Mouse (Mus musculus): ENCODE results near the gene 2310034C09Rik. TPM values are rescaled to one million over a fixed set of nuclear protein-coding genes. Genes with fewer than 3 reads are reported as not detected.
"Not testable (repeated sequence)": the region's sequence is repeated elsewhere in the genome, so short reads cannot be mapped to it uniquely, and the experiment has no call there.

Gene 2310034C09Rik
- polyA plus RNA-seq, 1 experiment from 2014 or later: not detected

GRCm38 (mm10) chr16:88751535-88751934 lies 7.1 kb upstream of the 2310034C09Rik start, which contains the start of gene Krtap13:
Krtap13 (minus strand) TSS chr16:88751635.
- not testable (repeated sequence) for H3K36me3 ChIP-seq (ENCODE audit: control insufficient read depth, insufficient read depth, low read length); ATAC-seq (ENCODE audit: low FRiP score); DNase-seq (ENCODE audit: low spot score, missing footprints); H3K9me3 ChIP-seq (ENCODE audit: control insufficient read depth, low read length); H3K27ac ChIP-seq (ENCODE audit: low read depth, low read length); H3K9ac ChIP-seq (ENCODE audit: low read length); H3K4me2 ChIP-seq; H3K27me3 ChIP-seq (ENCODE audit: control insufficient read depth, insufficient read depth, low read length); H3K4me3 ChIP-seq (ENCODE audit: low read depth, low read length); H3K4me1 ChIP-seq (ENCODE audit: control insufficient read depth, insufficient read depth, low read length)
- WGBS: 88% methylated on average over 3 of the region's 3 CpGs

GRCm38 (mm10) chr16:88774106-88774505 lies 15.5 kb downstream of the 2310034C09Rik start, which contains the start of gene 2310057N15Rik:
2310057N15Rik (minus strand) TSS chr16:88774206.
- Histone ChIP-seq H3K27me3 (ENCODE audit: control insufficient read depth, insufficient read depth, low read length) (no peaks in the 10 kb centered on the region), H3K36me3 (ENCODE audit: control insufficient read depth, insufficient read depth, low read length) (no peaks in the 10 kb centered on the region), H3K9me3 (ENCODE audit: control insufficient read depth, low read length) (no peaks in the 10 kb centered on the region), H3K4me1 (ENCODE audit: control insufficient read depth, insufficient read depth, low read length) (no peaks in the 10 kb centered on the region), H3K9ac (ENCODE audit: low read length) (no peak within 1 kb of the TSS), H3K4me3 (ENCODE audit: low read depth, low read length) (no peak within 1 kb of the TSS), H3K27ac (ENCODE audit: low read depth, low read length) (no peak within 1 kb of the TSS), H3K4me2 (no peak within 1 kb of the TSS)
- 74% methylated on average over 2 of the region's 2 CpGs for WGBS
- no peak for DNase-seq (ENCODE audit: low spot score, missing footprints)
- no peak for ATAC-seq (ENCODE audit: low FRiP score)

GRCm38 (mm10) chr16:88777596-88777995 lies 18.9 kb downstream of the 2310034C09Rik start, which contains the start of gene Gm5965:
Gm5965 (plus strand) TSS chr16:88777896.
- no peaks in the 10 kb centered on the region for H3K36me3 ChIP-seq (ENCODE audit: control insufficient read depth, insufficient read depth, low read length)
- no peak within 1 kb of the TSS for H3K27ac ChIP-seq (ENCODE audit: low read depth, low read length)
- no peak for DNase-seq (ENCODE audit: low spot score, missing footprints)
- H3K4me3 ChIP-seq (ENCODE audit: low read depth, low read length): no peak within 1 kb of the TSS
- no peaks in the 10 kb centered on the region for H3K9me3 ChIP-seq (ENCODE audit: control insufficient read depth, low read length)
- H3K27me3 ChIP-seq (ENCODE audit: control insufficient read depth, insufficient read depth, low read length): no peaks in the 10 kb centered on the region
- 89% methylated on average over 5 of the region's 6 CpGs for WGBS
- no peak within 1 kb of the TSS for H3K9ac ChIP-seq (ENCODE audit: low read length)
- H3K4me2 ChIP-seq: no peak within 1 kb of the TSS
- no peaks in the 10 kb centered on the region for H3K4me1 ChIP-seq (ENCODE audit: control insufficient read depth, insufficient read depth, low read length)
- ATAC-seq (ENCODE audit: low FRiP score): no peak

- Histone ChIP-seq H3K27me3 (ENCODE audit: control insufficient read depth, insufficient read depth, low read length) (no peaks in the 10 kb centered on the region), H3K4me1 (ENCODE audit: control insufficient read depth, insufficient read depth, low read length) (no peaks in the 10 kb centered on the region), H3K4me2 (no peak overlapping the region), H3K9me3 (ENCODE audit: control insufficient read depth, low read length) (no peaks in the 10 kb centered on the region), H3K4me3 (ENCODE audit: low read depth, low read length) (no peak overlapping the region), H3K27ac (ENCODE audit: low read depth, low read length) (no peak overlapping the region), H3K36me3 (ENCODE audit: control insufficient read depth, insufficient read depth, low read length) (no peaks in the 10 kb centered on the region), H3K9ac (ENCODE audit: low read length) (no peak overlapping the region)
- ATAC-seq (ENCODE audit: low FRiP score) (no peak), DNase-seq (ENCODE audit: low spot score, missing footprints) (no peak)
- WGBS: 82% methylated on average over 2 of the region's 2 CpGs
Observed at GRCm38 (mm10) chr16:88786786-88787185, 28.1 kb downstream of the 2310034C09Rik start.

Other genes with a start within 250 kb of the 2310034C09Rik start
- gene Cldn8, start 195.7 kb upstream of the 2310034C09Rik start, polyA plus RNA-seq (2014; fragmentation: Nextera tagmentation; extraction: Ambion mirVana): 0.37 and 0.38 TPM in 2 replicates
- gene Krtap24-1, start 146.6 kb upstream of the 2310034C09Rik start, polyA plus RNA-seq (2014; fragmentation: Nextera tagmentation; extraction: Ambion mirVana): not detected in 2 replicates
- not detected in 2 replicates for gene 2310079G19Rik, start 131.2 kb upstream of the 2310034C09Rik start, polyA plus RNA-seq (2014; fragmentation: Nextera tagmentation; extraction: Ambion mirVana)
- gene Krtap26-1, start 111.1 kb upstream of the 2310034C09Rik start, polyA plus RNA-seq (2014; fragmentation: Nextera tagmentation; extraction: Ambion mirVana): not detected in 2 replicates
- not detected in 2 replicates for gene Krtap27-1, start 87.2 kb upstream of the 2310034C09Rik start, polyA plus RNA-seq (2014; fragmentation: Nextera tagmentation; extraction: Ambion mirVana)
- not detected in 2 replicates for gene 2310061N02Rik, start 50.9 kb upstream of the 2310034C09Rik start, polyA plus RNA-seq (2014; fragmentation: Nextera tagmentation; extraction: Ambion mirVana)
- gene Krtap13-1, start 30.0 kb upstream of the 2310034C09Rik start, polyA plus RNA-seq (2014; fragmentation: Nextera tagmentation; extraction: Ambion mirVana): not detected in 2 replicates
- not detected in 2 replicates for gene Krtap13, start 7.2 kb upstream of the 2310034C09Rik start, polyA plus RNA-seq (2014; fragmentation: Nextera tagmentation; extraction: Ambion mirVana)
- gene 2310057N15Rik, start 15.4 kb downstream of the 2310034C09Rik start, polyA plus RNA-seq (2014; fragmentation: Nextera tagmentation; extraction: Ambion mirVana): not detected in 2 replicates
- gene Gm5965, start 19.0 kb downstream of the 2310034C09Rik start, polyA plus RNA-seq (2014; fragmentation: Nextera tagmentation; extraction: Ambion mirVana): not detected in 2 replicates
- gene Gm20741, start 53.4 kb downstream of the 2310034C09Rik start, polyA plus RNA-seq (2014; fragmentation: Nextera tagmentation; extraction: Ambion mirVana): not detected in 2 replicates
- gene Krtap15, start 61.4 kb downstream of the 2310034C09Rik start, polyA plus RNA-seq (2014; fragmentation: Nextera tagmentation; extraction: Ambion mirVana): not detected in 2 replicates
- gene Krtap14, start 67.3 kb downstream of the 2310034C09Rik start, polyA plus RNA-seq (2014; fragmentation: Nextera tagmentation; extraction: Ambion mirVana): not detected in 2 replicates
- gene Krtap19-1, start 110.6 kb downstream of the 2310034C09Rik start, polyA plus RNA-seq (2014; fragmentation: Nextera tagmentation; extraction: Ambion mirVana): not detected in 2 replicates
- gene Krtap19-2, start 115.4 kb downstream of the 2310034C09Rik start, polyA plus RNA-seq (2014; fragmentation: Nextera tagmentation; extraction: Ambion mirVana): not detected in 2 replicates
- gene Krtap19-3, start 119.2 kb downstream of the 2310034C09Rik start, polyA plus RNA-seq (2014; fragmentation: Nextera tagmentation; extraction: Ambion mirVana): not detected in 2 replicates
- not detected in 2 replicates for gene Krtap19-4, start 126.2 kb downstream of the 2310034C09Rik start, polyA plus RNA-seq (2014; fragmentation: Nextera tagmentation; extraction: Ambion mirVana)
- not detected in 2 replicates for gene Krtap19-5, start 137.6 kb downstream of the 2310034C09Rik start, polyA plus RNA-seq (2014; fragmentation: Nextera tagmentation; extraction: Ambion mirVana)
- gene Krtap19-9b, start 173.4 kb downstream of the 2310034C09Rik start, polyA plus RNA-seq (2014; fragmentation: Nextera tagmentation; extraction: Ambion mirVana): not detected in 2 replicates
- not detected in 2 replicates for gene Krtap16-3, start 204.0 kb downstream of the 2310034C09Rik start, polyA plus RNA-seq (2014; fragmentation: Nextera tagmentation; extraction: Ambion mirVana)